Mouse (Mus musculus) frontal cortex, adult 2 months (tissue): ENCODE measurements around the gene Arfgap3. TPM values are rescaled to one million over a fixed set of nuclear protein-coding genes. Genes with fewer than 3 reads are reported as not detected.
A peak's percentile ranks its signal among the peaks of the same experiment; 100 is the strongest.
"Not testable (repeated sequence)": the region's sequence is repeated elsewhere in the genome, so short reads cannot be mapped to it uniquely, and the experiment has no call there.

Experiments
- DNase-seq, 2 experiments: peaks; one replicate each; pipeline ENCODE4 v3.0.0; 2022; ENCODE audit warnings: low spot score in 1 of 2; ENCODE audit errors: extremely low spot score in 1 of 2
- polyA plus RNA-seq: library from polyadenylated mRNA; depleted of rRNA; stranded (reverse); fragments of >200 nt; gene quantifications from 2 replicates; pipeline ENCODE4 v1.2.3, GENCODE M21; 2012; rRNA removed

Arfgap3 gene
- polyA plus RNA-seq: 25.3 and 27.6 TPM in 2 replicates

DNA sequence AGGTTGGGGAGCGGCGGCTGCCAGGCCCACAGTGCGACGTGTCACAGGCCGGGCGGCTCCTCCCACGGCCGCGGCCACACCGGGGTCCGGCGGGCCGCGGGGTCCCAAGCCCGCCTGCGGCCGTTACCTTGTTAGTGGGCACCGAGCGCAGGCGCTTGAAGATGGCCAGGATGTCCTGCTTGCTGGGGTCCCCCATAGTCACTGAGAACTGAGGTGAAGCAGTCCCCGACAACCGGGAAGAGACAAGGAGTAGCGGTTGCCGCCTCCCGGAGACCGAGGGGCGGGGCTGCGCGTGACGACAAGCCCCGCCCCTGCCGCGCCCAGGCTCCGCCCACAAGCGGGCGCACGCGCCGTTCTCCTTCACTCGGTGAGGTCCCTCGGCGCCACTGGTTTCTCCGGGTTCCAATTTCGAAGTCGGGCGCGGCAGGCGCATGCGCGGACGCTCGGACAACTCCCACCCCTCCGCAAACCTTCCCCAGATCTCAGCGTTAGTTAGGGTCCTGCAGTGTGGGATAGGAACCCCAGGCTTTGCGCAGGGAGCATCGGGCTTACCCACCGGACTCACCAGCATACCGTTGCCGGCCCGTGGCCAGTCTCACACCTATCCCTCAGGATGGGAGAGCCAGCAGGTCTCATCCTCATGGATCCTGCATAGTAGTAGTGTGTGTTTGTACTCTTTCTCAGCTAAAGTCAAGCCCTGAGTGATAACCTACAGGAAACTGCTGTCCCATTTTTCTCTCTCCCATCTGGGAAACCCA, at the start of gene Arfgap3:
Gene Arfgap3, minus strand, starts transcription at position 294 of the 758 bp plus-strand sequence.
- peak; percentile 84 to 97 for DNase-seq

DNA sequence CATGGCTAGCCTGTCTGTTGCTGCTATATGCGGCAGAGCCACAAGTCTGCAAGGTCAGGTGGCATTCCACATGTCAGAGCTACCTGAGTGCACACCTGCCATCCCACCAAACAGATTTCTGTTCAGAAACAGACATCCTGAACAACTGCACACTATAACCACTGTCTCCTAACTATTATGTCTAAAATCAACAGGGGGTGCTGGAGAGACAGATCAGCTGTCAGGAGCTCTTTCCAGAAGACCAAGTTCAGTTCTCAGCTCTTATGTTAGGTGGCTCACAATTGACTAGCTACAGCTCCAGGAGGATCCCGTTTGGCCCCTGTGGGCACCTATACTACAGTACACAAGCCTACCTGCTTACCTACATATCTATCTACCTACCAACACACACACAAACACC, 42.7 kb upstream of the Arfgap3 start:
- no peak for DNase-seq

DNA sequence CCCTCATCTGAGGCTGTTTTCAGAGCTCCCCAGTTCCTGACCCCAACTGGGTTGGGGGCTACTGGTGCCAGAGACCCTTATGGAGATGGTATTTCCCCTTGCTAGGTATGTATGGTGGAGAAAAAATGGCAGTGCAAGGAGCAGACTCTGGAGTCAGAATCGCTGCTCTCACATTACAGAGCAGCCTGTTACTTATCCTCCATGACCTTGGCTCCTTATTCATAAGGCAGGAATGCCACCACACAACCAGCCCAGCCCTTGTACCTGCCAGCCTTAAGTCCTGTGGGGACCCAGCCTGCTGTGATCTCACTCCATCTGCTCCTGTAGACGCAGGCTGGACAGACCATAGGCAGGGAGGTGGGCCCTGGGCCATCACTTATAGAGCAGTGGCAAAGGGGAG, 37.9 kb upstream of the Arfgap3 start:
- DNase-seq: no peak

DNA sequence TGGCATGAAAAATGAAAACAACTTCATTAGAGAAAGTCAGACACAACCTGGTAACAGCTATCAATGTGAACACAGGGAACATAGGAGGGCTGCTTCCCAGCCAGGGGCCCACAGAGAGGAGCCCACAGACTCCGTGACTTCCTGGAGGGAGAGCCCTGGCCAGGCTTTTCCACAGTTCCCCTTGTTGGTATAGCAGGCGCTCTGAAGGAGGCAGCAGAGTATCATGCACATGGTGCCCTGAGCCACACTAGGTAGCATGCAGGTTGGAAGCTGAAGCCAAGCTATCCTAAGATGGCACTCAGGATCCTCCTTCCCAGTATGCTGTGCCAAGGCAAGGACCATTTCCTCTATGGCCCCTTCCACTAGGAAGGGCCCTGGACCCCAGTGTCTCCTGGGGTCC, 33.6 kb upstream of the Arfgap3 start:
- DNase-seq: peak in 1 of 2 experiments; percentile 38

DNA sequence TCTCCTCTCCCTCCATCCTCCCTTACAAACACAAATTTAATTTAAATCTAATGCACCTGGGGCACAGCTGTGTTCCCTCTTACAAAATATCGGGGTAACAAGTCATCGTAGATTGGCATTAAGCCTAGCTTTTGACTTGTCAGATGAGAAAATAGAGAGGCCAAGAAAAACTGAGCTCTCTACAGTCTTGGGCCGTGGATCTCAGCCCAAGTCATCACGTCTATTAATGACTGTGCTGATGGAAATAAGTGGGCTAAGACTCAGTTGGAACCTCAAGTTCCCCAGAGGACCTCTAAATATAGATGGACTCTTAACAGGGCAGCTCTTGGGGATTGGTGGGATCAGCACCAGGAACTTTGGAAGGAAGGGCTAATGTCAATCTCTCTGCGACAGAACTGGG, 33.1 kb upstream of the Arfgap3 start:
- no peak for DNase-seq

DNA sequence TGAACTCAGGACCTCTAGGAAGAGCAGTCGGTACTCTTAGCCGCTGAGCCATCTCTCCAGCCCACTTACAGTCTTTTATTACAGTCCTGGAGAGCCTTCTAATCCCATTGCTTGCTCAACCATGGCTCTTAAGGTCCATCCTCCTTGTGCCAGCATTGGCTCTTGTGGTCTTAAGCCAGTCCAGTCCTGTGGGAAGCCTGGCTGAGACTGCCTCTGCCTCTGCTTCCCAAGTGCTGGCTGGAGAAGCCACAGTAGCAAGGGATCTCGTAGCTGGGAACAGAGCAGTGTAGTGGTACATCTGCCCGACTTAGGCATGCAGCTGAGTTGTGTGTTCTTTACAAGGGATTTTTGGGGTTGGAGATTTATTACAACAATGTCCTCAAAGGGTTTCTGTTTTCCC, 32.4 kb upstream of the Arfgap3 start:
- DNase-seq: no peak

DNA sequence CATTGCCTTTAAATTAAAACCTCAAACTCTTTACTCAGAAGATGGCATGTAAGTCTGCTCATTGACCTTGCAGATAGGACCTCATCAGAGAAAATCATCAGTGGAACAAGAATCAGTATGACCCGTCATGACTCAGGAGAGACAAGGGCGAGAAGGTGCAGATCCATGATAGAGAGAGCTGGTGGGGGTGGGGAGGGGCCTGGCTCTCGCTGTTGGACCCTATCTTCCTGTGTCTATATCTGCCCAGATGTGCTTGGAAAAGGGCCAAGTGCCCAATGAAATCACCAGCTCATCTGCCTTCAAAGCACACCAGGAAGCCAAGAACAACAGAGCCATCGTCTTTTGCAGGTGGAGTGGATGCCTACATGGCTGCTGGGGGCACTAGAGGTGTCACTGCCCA, 27.1 kb upstream of the Arfgap3 start:
- DNase-seq: no peak

DNA sequence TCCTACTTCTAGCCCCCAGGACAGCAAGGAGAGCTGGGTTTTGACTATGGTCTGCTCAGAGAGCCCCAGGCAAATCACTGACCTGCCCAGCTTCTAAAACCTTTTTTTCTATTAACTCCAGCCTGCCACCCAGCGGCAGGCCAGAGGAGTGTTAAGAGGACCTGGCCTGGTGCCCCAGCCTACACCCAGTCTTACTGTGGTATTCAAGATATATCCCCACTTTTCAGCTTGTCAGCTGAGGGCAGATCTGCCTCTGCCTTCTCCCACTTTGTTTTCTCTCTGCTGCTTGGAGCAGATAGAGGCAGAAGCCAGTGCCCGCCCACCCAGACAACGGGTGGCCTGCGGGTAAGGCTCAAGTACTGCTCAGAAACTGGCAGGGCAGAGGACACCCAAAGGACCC, 25.1 kb upstream of the Arfgap3 start:
- peak in 1 of 2 experiments; percentile 70 for DNase-seq

DNA sequence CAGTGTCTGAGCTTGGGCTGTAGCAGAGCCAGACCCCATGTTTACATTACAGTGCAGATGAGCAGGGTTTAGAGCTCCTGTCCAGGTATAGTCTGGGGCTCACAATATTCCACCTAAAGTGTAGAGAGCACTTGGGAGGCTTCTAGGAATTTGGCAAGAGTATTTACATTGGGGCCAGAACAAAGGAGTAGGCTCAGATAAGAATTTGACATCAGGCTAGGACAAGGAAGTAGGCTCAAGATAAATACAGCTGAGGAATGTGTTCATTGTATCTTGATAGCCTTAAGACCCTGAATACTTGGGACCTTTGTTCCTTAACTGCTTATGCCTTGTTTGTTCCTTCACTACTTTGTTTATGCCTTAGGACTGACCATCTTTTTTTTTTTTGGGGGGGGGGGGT, 24.0 kb upstream of the Arfgap3 start:
- DNase-seq: no peak

DNA sequence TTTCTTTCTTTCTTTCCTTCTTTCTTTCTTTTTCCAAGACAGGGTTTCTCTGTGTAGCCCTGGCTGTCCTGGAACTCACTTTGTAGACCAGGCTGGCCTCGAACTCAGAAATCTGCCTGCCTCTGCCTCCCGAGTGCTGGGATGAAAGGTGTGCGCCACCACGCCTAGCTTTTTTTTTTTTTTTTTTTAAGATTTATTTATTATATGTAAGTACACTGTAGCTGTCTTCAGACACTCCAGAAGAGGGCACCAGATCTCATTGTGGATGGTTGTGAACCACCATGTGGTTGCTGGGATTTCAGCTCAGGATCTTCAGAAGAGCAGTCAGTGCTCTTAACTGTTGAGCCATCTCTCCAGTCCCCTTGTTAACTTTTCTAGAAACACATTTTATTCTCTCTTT, 18.7 kb upstream of the Arfgap3 start:
- not testable (repeated sequence) for DNase-seq

DNA sequence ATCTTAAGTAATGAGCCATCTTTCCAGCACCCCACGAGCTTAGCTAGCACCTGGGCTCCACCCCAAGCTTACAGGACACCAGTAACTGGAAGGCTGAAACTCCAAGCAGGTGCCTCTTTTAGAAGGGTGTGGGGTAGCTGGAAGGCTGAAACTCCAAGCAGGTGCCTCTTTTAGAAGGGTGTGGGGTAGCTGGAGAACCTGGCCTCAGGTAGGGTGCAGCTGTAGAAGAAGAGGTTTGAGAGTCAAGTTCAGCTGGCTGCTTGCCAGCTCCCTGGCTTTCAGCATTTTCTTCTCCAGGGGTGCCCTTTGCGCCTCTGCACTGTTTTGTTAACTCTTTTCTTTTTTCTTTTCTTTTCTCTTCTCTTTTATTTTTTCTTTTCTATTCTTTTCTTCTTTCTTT, 18.2 kb upstream of the Arfgap3 start:
- no peak for DNase-seq

DNA sequence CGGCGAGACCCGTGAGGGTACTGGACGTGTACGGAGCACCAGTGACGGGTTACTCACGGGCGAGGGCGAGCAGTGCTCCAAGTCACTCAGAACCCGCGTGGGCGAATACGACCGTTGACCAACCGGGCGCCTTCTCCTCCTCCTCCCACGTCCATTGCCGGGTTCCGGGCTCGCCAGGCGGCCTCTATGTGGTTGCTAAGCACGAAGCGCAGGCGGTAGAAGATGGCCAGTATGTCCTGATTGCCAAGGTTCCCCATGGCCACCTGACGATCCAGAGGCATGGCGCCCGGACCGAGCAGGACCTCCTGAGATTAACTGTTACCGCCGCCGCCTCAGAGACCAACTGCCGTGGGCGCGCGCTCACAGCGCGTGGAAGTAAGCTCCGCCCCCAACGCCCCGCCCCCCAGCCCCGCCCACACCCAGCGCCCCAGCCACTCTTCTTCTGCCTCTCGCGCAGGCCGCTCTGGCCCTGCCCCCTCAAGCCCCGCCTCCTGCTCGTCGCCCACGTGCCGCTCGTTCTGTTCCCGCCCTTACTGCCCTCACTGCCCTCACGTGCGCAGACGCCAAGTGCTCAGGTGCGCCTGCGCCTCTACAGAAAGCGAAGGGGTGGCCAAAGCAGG, 17.0 kb upstream of the Arfgap3 start:
- peak in 1 of 2 experiments; percentile 35 for DNase-seq

DNA sequence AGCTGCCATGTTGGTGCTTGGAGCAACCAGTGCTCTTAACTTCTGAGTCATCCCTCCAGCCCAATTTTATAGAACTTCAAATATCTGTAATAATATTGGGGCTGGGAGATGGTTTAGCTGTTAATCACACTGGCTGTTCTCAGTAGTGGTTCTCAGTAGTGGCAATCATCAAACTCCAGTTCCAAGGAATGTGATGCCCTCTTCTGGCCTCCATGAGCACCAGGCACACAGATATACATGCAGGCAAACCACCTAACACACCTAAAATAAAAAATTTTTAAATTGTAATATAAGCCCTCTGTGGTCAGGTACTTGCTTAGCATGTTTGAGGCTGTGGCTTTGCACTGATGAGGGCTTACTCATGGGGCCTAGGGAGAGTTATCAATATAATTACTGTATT, 15.7 kb upstream of the Arfgap3 start:
- no peak for DNase-seq

DNA sequence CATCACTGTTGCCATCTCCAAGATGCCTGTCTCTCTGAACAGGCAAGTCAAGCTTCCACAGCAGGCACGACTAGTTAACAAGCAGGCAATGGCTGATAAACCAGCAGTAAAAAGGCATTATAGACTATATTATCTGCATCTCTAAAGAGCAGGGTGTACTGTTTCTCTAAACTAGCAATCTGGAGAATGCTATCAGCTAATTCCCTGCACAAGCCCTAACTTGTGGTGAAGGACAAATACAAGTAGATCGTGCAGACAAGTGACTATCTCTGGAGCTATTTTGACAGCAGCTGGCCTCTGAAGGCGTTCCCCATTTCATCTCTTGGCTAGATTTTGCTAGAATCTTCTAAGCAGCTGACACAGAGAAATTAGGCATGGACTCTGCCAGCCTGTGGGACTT, 14.1 kb upstream of the Arfgap3 start:
- DNase-seq: no peak

DNA sequence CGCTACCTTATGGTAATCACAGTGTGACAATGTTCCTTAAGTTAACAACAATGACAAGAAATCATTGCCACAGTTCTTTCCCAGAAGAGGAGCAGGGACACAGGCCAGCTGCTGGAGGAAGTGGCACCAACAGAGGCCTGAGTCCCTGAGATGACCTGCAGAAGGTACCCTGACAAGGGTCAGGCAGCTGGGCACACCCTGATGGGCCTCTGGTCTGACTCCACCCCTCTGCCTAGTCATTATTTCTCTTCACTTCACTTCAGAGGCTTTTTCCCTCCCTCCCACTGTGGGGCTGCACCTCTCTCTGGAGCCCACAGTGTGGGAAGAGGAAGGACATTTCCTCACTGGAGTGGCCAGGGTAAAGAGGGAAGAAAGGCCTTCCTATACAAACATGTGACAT, 12.8 kb upstream of the Arfgap3 start:
- DNase-seq: not testable (repeated sequence)

DNA sequence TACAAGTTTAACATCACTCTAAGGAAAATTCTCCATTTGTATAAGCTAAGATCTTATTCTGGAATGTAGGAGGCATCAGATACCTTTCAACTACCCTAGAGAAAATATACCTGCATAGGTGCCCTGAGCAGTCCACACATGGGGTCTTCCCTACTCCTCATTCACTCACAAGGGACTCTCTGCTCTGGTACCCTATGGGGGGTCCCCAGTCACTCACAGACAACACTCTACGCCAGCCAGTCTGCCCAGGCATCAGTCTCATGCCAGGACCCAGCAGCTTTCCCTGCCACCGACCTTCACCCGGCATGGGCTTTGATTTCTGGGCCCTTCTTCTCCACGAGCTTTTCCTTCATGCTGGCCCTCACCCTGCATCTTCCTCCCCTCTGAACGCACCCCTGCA, 10.9 kb upstream of the Arfgap3 start:
- DNase-seq: not testable (repeated sequence)

DNA sequence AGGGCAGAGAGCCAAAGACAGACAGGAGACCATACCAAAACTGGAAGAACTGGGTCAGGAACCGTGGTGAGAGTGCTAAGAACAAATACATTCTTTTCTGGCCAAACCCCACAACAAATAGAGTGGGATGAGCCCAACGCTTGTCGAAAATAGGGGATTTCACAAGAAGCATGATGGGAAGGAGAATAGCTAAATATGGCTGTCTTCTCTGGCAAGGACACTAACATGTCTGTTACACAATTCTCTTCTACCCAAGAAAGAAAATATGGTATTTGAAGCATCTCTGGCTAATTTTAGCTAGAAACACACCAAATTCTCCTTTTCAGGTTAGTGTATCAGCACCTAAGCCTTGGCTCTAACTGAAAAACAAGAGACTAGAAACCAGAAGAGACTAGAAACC, 10.1 kb upstream of the Arfgap3 start:
- DNase-seq: no peak

DNA sequence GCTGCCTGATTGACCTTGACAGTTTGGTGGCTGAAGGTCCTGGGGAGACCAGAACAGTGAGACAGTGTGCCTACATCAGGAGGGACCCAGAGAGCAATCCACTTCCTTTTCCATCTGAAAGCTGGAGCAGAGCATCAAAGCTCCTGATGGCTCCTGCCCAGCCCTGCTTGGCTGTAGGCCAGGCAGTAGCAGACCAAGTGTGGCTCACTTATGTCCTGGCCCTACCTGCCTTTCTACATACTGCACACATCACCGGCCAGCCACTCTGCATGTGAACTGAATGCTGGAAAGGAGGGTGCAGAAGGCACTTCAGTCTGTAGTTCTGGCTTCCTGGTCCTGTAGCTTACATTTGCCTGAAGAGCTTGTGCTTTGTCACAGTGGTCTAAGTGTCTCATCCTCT, 8.4 kb upstream of the Arfgap3 start:
- DNase-seq: no peak

DNA sequence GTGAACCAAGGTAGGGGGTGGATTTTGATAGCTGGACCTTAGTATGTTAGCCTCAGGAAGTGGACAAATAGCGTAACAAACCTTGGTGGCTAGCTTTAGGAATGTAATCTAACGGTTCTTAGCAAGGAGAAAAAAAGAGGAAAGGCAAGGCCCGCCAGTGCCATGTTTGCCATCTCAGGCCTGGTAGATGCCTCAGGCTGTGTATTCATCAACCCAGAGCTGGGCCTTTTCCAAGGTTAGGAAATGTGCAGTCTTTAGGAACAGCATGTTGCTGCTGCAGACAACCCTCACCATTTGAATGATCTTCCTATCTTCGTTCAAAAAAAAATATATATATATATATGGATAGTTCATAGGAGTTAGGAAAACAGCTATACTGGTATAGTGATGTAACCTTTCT, 1.5 kb upstream of the Arfgap3 start:
- no peak for DNase-seq

DNA sequence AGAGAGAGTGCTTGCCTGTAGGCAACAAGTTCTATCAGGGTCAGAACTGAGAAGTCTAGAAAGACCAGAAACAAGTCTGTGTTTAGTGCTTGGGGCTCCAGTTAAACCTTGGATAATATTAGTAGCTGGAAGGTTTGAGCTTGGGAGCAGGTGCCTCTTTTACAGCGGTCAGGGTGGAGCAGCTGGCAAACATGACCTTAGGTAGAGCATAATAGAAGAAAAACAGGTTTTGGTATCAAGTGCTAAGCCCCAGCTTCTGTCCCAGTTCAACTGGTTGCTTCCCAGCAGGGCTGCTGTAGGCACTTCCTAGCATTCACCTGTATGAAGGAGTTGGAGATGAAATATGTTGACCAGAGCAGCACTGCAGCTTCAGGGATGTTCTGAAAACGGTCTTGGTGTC, 812 bp upstream of the Arfgap3 start:
- no peak for DNase-seq

DNA sequence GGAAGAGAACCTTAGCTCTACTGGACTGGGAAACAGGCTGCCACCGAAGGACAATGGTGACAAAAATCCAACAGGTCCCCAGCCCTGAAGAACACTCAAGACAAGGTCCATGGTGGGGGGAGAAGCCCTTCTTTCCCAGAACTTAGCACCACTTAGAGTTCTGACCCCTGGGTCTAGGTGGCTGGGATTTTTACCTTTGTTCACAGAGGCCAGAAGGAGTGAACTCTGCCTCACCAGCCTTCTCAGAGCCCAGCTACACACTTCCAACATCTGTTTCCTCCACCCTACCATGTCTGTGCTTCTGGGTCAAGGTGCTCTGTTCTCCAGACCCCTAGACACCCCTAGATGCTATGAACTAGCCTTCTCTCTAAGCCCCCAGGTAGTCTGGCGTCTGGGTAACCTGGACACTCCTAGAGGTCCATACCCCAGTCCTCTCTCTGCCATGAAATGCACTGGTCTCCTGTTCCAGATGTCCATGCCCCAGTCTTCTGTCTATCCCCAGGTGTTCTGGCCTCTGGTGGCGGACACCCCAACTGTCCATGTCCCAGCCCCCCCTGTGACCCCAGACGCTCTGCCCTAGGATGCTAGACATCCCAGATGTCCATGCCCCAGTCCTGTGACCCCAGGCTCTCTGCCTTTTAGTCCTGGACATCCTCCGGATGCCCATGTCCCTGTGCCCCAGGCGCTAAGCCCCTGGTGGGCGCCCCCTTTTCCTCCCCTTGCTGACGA, 658 bp downstream of the Arfgap3 start:
- no peak for DNase-seq

DNA sequence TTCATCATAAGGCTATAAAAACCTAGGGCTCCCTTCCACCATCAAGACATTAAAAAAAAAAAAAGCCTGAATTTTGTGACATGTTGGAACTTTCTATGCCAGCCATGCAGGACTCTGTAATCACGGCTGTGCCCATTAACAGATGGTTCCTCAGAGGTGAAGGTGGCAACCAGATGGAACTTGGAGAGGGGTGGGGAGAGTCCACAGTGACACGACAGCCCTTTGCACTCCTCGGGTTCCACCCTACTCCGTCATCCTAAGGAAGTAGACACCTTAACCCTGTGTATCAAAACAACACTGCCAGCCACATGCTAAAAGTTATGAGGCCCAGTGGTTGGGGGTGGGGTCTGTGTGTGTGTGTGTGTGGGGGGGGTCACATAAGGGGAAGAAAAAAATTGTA, 1.3 kb downstream of the Arfgap3 start:
- DNase-seq: no peak
